Mouse (Mus musculus) layer of hippocampus, adult 9-10 months (tissue): ENCODE results near the gene Mypn.

ENCODE experiments used
- DNase-seq: peaks from one replicate; pipeline ENCODE4 v3.0.0; 2022; ENCODE audit warnings: low spot score

The Mypn gene

DNA sequence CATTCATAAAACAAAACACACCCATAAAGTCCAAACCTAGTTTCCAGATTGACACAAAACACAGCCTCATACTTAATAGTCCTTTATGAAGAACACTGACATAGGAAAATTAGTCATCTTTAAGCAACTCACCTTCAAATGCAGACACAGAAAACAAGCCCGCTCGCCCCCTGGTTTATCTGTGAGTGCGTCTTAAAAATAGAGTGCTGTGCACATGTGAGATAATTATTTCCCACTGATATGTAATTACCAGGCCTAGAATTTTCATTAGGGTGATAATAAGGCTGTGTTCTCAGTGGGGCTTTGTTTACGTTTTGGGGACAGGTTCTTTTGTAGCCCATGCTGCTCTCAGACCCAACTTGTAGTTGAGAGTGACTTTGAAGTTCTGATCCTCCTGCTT lies 4.7 kb downstream of the Mypn start:
- DNase-seq = no peak

DNA sequence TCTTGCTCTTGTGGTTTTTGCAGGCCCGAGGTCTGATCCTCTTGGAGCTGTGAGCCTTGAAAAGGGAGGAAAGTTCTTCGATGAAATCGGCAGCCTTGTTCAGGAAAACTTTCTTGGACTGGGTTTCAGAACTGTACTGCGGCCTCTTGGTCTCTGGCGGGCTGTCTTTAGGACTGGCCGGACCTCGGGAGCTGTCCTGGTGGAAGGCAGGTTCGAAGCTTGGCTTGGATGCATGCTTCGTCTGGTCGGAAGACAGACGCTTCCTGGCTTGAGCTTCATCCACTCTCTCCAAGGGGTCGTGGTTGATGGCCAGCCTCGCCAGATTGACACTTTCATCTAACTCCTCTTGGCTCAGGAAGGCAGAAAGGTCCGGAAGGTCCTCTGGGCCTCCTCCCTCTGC lies 11.0 kb downstream of the Mypn start:
- no peak for DNase-seq

DNA sequence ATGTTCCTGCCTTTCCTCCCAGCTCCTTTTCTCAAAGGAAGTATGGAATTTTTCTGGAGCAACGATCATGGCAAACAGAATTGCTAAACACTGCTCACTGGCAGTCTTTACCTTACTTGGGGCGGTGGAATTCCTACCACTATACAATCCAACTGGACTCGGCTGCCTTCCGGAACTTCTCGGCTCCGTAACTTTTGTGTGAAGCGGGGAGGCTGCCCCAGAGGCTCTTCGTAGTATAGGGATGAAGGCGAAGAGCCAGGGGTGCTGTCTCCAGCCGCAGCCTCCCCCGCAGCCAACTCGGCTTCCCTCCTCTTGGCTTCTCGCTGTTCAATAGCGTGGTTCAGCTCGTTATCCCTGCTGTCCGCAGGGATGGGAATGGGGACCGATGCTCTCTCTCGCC lies 11.5 kb downstream of the Mypn start:
- DNase-seq = no peak

DNA sequence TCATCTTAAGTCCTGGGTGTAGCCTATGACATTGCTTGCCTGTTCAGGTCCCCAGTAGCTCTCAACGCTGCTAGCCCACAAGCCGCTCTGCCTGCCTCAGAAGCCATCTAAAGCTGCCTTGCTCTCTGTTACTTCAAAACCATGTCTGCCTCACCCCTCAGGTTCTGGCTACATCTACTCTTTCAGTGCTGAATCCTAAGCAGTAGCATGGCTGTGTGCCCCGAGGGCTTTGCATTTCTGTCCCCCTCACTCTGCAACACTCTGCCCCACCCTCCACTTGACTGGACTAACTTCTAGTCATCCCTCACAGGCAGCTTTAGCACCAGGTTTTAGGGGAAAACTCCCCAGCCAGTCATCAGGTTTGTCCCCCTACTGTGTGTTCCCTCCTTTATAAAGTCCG lies 19.3 kb downstream of the Mypn start:
- no peak for DNase-seq

DNA sequence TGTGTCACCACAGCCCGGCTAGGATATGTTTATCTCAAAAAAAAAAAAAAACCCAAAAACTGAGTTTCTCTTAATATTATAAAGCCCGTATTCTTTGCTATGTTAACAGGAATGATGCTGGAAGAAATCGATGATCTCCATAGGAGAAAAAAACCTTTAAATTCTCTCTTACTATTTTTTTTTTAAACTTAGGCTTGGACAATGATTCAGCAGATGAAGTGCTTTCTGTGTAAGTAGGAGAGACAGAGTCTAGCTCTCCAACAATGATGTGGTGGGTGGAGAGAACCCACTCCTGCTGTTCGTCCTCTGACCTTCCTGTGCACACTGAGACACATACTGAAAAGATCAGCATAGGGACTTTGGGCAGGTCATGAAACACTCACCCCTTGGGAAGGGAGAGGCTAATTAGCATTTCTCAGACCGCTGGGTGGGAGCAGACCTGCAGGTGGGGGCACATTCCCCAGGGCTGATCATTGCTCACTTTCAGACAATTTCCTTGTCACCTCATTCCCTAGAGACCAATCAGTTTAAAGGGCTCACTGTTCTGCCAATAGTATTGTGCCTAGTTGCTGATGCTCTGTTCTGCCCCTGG lies 21.5 kb downstream of the Mypn start:
- no peak for DNase-seq

DNA sequence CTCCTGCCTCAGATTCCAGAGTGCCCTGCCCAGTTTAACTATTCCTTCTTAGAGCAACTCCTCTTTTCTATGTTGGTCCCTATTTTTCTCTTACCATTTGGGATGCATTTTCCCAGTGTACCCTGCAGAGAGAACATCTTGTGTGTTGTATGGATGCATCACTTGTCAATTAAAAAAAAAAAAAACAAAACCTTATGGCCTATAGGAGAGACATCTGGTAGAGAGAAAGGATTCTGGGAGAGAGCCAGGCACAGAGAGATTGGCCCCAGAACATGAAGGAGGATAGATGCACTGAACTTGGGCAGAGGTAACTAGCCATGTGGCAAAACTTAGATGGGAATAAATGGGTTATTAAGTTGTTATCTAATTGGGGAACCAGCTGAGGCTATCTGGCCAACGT lies 22.6 kb downstream of the Mypn start:
- DNase-seq = no peak

DNA sequence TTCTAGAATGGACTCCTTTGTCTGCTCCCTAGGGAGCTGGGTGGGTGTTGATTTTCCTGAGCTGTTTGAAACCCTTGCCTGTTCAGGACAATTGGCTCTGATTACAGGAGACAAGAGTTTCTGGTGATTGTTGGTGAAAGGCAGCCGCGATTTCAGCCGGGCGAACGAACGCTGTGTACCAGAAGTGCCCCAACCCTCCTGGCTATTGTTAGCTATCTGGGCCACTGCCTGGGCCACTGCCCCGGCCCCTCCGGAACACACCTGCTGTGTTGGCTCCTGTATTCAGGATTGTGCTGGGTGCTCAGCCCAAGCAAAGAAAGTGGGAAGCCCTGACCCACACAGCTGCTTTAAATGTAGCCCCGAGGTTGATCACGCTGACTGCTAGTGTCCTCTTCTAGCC lies 24.2 kb downstream of the Mypn start:
- no peak for DNase-seq

DNA sequence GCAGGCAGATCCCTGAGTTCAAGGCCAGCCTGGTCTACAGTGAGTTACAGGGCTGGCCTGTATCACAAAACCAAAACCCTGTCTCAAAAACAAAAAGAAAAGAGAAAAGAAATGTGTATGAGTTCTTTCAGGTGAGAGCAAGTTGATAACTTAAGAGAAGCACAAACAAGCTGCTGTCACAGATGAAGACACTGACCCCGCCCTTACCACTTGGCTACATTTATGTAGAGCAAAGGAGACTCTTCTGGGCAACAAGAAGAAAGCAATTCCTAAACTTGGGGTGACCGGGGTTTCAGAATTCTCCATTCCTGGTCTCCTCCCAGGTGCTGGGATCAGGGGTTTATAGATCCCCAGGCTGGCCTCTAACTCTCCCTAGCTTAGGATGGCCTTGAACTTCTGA lies 25.4 kb downstream of the Mypn start:
- DNase-seq = no peak

DNA sequence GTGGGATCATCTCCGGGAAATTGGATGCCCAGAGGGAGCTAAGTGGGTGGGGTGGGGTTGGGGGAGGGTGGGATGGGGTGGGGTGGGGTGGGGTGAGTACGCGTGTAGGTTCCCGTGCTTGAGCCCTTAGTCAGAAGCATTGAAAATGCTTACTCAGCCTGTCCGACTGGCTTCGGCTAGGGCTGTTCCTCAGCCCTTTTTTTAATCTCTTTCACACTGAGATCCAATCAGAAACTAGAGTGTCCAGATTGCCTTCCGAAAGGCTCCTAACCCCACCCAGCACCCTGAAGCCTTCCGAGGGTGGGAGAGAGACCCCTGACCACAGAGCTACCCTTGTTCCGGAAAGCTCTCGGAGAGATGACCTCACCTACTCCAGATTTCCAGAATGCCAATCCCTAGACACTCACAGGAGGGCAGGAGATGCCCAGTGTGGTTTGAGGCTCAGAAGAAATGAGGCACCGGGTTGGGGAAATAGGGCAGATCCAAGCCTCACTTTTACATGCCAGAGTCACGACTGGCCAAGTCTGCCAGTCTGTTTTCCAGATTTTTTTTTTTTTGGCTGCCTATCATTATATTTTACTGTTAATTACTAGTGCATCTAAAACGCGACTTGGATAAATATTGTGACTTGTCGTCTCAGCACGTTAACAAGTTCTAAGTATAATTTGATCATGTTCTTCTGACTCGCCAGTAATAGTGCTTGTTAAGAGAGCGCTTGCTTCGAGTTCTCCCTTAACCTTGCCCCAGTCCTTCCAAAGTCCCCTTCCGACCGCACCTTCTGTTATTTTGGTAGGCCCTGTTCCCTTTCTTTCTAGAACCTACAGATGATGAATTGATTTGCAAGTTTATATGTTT lies 26.2 kb downstream of the Mypn start:
- DNase-seq = no peak

DNA sequence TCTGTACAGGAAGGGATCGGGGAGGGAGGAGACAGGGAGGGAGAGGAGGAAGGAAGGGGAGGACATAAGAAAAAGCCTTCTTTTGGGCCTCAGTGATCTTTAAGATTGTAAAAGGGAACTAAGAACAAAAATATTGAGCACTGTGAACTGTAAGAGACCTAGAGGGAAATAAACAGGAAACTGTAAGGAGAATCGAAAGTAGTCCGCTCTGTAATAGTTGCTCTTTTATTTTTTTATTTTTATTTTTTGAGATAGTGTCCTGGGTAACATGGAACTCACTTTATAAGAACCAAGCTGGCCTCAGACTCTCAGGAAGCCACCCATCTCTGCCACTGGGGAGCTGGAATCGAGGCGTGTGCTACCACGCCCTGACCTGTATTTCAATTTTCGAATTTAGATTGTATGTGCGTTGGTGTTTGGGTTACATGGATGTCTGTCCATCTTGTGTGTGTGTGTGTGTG lies 27.3 kb downstream of the Mypn start:
- no peak for DNase-seq

DNA sequence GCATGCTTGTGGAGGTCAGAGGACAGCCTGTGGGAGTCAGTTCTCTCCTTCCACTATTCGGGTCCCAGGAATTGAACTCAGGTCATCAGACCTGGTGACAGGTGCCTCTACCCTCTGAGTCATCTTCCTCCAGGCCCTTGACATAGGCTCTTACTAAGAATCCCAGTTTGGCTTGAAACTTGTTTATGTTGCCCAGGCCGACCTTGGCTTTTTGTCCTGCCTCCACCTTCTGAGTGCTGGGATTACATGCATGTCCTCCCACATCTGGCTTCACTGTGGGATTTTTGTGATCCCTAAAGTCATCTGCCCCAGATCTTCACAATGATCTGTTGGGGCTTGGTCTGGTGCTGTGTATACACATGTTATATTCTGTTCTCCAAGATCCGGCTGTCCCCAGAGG lies 31.7 kb downstream of the Mypn start:
- DNase-seq = no peak

DNA sequence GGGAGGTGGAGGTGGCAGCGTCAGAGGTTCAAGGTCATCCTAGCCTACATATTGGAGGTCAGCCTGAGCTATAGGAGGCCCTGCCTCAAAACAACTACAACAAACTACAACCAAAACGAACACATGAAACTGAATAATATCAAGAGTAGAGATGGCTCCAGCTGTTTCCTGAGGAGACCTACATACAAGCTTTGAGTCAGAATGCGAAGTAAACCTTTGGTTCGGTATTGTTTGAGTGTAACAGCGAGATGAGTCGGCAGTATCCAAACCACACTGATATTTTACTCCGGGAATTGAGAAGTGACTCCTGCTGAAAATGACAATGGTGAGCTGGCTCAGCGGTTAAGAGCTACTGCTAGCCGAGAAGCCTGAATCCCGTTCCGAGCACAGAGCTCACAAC lies 34.2 kb downstream of the Mypn start:
- DNase-seq = no peak

DNA sequence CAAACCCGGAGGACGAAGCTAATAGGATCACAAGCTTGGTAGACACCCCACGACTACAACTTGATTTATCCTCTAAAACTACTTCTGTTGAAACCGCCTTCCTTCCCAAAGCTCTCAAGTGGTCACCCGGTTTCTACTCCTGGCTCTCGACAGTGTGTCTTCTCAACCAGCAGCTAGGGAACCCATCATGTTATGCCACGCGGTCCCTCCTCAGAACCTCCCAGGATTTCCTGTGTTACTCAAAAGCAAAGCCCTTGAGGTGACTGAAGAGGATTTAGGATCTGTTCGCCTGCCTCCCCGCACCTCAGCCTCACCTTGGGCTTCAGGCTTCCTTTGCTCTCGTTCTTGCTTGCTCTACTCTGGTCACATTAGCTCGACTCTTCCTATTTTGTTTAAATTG lies 35.6 kb downstream of the Mypn start:
- DNase-seq = no peak

DNA sequence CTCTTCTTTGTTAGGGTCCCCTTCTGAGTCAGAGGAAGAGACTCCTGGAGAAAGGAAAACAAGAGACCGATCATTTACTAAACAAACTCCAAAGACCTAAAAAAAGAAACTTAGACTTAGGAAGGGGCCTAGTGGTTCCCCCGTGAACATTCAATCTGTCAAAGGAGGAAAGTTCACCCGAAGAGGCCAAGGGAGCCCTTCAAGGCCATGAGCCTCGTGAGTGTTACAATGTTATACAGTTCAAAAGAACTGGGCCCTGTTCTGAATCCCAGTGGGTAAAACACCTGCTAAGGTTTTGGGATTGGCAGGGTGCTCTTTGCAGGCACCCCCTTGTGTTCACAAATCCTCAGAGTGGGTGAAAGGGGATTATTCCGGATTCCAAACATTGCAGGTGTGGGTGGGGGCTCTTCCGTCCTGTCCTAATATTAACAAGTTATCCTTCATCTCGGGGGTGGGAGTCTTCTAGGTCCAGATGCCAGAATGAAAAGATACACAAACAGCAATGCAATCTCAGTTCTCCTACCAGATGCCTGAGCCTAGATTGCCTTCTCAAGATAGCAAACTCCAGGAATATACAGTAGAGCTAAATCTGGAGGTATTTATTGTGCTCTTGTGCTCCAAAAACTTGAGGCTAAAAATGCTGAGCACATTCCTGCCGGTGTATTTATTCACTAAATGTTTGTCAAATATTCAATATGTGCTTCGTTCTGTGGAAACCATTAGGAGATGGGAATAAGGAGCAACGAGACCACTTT lies 36.3 kb downstream of the Mypn start:
- no peak for DNase-seq

DNA sequence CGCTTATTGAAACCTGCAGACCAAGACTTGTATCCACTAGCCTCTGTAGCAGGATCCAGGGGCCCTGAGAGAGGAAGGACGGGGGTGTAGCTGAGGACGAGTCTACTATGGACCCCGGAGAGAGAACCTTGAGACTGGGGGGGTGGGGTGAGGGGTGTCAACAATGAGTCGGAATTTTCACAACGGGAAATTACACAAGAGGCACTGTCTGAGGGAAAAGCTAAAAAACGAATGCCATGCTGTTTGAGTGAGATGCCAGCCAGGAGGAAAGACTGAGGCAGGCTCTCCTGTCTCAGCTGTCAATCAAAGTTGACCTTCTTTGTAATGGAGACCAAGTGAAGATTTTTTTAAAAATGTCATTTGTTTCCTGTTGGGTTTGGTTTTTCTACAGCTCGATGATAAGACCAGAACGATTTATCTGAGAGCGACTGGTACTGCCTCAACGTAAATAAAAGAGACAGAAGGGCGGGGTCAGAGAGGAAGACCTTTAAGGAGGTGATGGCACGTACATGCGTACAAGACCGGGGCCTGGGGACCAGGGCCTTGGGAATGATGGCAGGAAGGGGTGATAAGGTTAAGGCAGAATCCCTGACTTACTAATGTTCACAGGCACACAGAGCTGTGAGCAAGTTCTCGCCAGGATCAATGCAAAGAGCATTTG lies 37.9 kb downstream of the Mypn start:
- DNase-seq = no peak

DNA sequence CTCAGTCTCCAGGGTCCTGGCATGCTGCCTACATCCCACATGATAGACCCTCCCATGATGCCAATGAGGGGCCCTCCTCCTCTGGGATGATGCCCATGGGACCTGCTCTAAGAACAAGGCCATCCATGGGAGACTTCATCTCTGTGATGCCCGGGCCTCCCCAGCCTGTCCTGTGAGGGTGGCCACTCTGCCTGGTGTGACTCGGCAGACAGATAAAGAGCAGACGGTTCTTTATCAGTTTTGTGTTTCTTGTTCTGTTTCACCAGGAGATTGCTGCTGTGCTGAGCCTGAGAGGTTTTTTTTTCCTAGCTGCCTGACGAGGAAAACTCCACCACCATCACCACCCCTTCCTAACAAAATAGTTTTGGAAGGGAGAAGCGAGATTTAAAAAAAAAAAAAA lies 42.5 kb downstream of the Mypn start:
- no peak for DNase-seq

DNA sequence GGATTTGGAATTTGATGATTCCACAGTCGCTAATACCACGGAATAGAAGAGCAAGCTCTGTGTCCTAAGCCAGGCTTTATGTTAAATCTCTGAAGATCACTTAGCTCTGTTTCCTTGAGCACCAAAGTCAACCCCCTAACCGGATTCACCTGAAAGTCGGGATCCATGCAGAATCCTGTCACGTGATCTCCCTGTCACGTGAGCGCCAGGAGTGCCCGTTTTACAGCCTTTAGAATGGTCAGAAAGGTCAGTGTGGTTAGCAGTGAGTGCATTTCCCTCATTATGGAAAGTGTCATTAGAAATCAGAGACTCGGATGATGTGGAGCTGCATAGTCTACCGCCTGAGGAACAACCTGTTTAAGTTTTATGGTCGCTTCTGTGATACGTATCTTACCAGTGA lies 43.1 kb downstream of the Mypn start:
- DNase-seq = no peak

DNA sequence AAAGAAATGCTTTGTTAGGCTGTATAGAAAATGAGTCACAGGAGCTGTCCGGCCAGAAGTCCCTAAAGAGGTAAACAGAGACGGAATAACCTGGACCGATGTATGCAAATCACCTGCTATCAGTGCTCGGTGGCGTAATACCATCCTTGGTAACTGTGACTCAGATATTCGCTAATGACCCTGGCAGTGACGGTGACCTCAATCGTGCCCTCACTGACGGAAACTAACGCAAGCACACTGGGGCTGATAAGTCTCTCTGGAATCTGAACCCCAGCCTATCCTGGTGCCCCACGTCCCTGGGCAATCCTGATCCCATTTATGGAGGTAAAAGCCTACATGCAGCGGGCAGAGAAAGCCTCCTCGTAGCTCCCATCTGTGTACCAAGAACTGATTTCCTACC lies 45.6 kb downstream of the Mypn start:
- no peak for DNase-seq

DNA sequence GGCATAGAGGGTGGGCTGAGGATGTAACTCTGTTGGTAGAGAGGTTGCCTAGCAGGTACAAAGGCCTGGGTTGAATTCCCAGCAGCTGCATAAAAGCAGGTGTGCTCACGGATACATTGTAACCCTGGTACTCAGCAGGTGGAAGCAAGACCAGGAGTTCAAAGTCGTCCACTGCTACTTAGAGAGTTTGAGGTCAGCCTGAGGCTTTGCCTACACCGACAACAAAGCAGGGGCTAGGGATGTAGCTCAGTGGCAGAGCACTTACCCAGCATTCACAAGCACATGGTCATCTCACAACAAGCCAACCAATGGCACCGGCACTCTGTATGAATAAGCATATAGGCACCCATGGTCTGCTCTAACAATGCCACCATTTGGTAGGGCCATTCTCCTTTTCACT lies 46.3 kb downstream of the Mypn start:
- no peak for DNase-seq

DNA sequence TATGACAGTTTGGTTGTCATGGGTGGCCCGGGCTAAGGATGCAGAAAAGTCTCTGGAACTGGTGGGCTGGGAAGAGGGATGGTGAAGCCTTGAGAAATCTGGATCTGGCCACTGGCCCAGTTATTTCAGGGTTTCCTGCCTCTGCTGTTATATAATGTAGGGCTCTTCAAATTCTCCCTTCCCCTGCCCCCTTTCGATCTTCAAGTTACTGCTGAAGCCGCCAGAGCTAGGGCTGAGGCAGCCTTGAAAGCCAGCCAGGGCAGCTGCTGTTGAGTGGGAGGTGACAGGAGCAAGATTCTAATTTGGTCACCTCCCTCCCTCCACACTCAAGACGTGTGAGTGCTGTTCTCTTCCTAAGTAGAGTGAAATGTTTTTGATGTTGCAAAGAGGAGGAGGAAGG lies 46.8 kb downstream of the Mypn start:
- peak; percentile 39 for DNase-seq

DNA sequence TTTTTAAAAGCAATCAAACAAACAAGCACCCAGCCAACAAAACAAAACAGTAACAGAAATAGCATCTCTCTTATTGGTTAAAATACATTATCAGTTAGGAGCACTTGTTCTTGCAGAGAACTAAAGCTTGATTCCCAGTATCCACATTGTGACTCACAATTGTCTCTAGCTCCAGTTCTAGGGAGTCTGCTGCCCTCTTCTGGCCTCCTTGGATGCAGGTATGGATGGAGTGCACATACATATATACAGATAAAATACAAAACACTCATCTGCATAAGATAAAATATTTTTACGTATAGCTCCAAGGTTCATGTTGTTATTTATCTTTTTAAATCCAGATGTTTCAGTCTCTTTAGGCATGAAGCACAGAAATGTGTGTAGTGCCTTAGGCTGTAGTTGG lies 47.4 kb downstream of the Mypn start:
- DNase-seq = no peak

DNA sequence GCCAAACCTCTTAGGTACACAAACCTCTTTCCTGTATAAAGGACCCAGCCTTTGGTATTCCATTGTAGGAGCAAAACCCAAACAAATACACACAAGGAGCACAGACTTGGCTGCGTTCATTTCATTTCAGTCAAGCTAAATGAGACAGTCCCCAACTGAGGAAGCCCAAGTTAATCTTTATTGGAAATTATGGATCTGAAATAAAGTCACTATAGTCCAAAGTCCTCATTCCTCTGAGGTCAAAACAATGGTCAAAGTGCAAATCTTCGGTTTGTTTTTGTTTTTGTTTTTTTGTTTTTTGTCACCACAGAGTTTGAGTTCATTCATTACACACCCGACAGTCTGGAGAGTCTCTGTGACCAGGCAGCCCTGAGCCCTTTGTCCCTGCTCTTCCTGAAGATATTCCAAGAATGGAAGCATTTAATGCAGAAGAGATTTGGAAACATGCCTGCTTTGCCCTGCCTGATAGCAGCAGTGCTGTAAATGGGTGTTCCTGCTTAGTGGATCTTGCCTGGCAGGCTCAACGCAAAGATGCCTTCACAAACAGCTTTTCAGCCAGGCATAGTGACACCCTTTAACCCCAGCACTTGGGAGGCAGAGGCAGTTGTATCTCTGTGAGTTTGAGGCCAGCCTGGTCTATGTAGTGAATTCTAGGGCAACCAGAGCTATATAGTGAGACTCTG lies 47.9 kb downstream of the Mypn start:
- DNase-seq = no peak
